Mouse (Mus musculus) lung, adult 2 months (tissue): ENCODE measurements around the gene Sntg2.

Source experiments
- CTCF ChIP-seq: fragments of 200-500 bp; IDR thresholded peaks from 2 replicates; pipeline ENCODE4 v1.5.1; 2011; ENCODE audit warnings: mild to moderate bottlenecking, low read length, control low read depth; ENCODE audit not compliant: insufficient read depth
- POLR2A ChIP-seq: fragments of 200-500 bp; IDR thresholded peaks from 2 replicates; pipeline ENCODE4 v1.6.1; 2011; ENCODE audit warnings: low read depth, mild to moderate bottlenecking, control low read depth, low read length, borderline replicate concordance; ENCODE audit errors: extremely low read depth

DNA sequence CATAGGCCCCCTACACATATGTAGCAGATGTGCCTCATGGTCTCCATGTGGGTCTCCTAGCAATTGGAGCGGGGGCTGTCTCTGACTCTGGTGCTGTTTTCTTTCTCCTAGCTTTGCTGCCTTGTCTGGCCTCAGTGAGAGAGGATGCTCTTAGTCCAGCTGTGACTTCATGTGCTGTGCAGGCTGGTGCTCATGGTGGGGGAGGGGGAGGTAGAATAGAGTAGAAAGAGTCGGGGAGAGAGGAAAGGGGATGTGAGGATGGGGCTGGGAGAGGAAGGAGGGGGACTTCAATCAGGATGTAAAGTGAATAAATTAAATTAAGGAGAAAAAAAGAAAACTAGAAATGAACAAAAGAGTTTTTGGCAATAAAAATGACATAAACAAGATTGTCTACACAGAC lies 20.8 kb downstream of the Sntg2 start:
- TF ChIP-seq CTCF: no peak
- no peak for TF ChIP-seq POLR2A
